Mouse (Mus musculus) liver, embryonic 14.5 days (tissue): ENCODE data around the gene Mrc1. TPM values are rescaled to one million over a fixed set of nuclear protein-coding genes. Genes with fewer than 3 reads are reported as not detected.
"Not testable (repeated sequence)": the region's sequence is repeated elsewhere in the genome, so short reads cannot be mapped to it uniquely, and the experiment has no call there.

ENCODE experiments used
- ATAC-seq: fragments of 200-750 bp; cut with Nextera tagmentation; 2 replicates; pipeline ENCODE4 v1.8.0; 2017; ENCODE audit warnings: moderate number of reproducible peaks, mild to moderate bottlenecking, moderate library complexity; ENCODE audit not compliant: insufficient read depth
- DNase-seq, 3 experiments: peaks; one replicate each; pipeline ENCODE4 v3.0.0-alpha.2; 2012 to 2013; ENCODE audit warnings: low read depth in 3 of 3, low spot score in 3 of 3
- H3K27ac ChIP-seq: fragments of 300-500 bp; sonication (generic); 2 replicates; pipeline ENCODE4 v1.5.1; 2014; ENCODE audit warnings: moderate library complexity, mild to moderate bottlenecking, control low read depth, inconsistent platforms
- H3K27me3 ChIP-seq: fragments of 300-500 bp; sonication (generic); 2 replicates; pipeline ENCODE4 v1.6.1; 2014; ENCODE audit warnings: mild to moderate bottlenecking, low read length, moderate library complexity; ENCODE audit not compliant: control insufficient read depth, insufficient read depth
- H3K36me3 ChIP-seq: fragments of 300-500 bp; sonication (generic); replicated peaks from 2 replicates; pipeline ENCODE4 v1.6.1; 2014; ENCODE audit warnings: low read depth; ENCODE audit not compliant: control insufficient read depth, insufficient read depth
- H3K4me1 ChIP-seq, 2 experiments: fragments of 200-500 bp in 1 of 2; fragments of 300-500 bp in 1 of 2; sonication (generic) in 1 of 2; replicated peaks; 2 replicates each; pipeline ENCODE4 v1.6.1; 2012 to 2014; ENCODE audit warnings: antibody characterized with exemption in 1 of 2, inconsistent platforms in 1 of 2, low read length in 1 of 2; ENCODE audit not compliant: control insufficient read depth in 2 of 2, insufficient read depth in 2 of 2
- H3K4me2 ChIP-seq: fragments of 300-500 bp; sonication (generic); 2 replicates; pipeline ENCODE4 v1.6.1; 2014; ENCODE audit warnings: low read depth, mild to moderate bottlenecking, control low read depth, moderate library complexity
- H3K4me3 ChIP-seq, 2 experiments: fragments of 200-500 bp in 1 of 2; fragments of 300-500 bp in 1 of 2; sonication (generic) in 1 of 2; 2 replicates each; pipeline ENCODE4 v1.5.1; 2012 to 2014; ENCODE audit warnings: low read depth in 2 of 2, low read length in 2 of 2, mild to moderate bottlenecking in 2 of 2, control low read depth in 1 of 2, inconsistent platforms in 1 of 2, moderate library complexity in 1 of 2; ENCODE audit not compliant: insufficient read depth in 1 of 2
- H3K9ac ChIP-seq: fragments of 300-500 bp; sonication (generic); replicated peaks from 2 replicates; pipeline ENCODE4 v1.6.1; 2014; ENCODE audit warnings: mild to moderate bottlenecking, control low read depth, moderate library complexity
- H3K9me3 ChIP-seq: fragments of 300-500 bp; sonication (generic); 2 replicates; pipeline ENCODE4 v1.6.1; 2016; ENCODE audit warnings: low read length, mixed read lengths; ENCODE audit not compliant: control insufficient read depth
- CTCF ChIP-seq: IDR thresholded peaks from 2 replicates; pipeline ENCODE4 v1.5.1; 2016; ENCODE audit warnings: antibody characterized with exemption, low read depth, control low read depth
- EP300 ChIP-seq: IDR thresholded peaks from 2 replicates; pipeline ENCODE4 v1.6.1; 2016; ENCODE audit warnings: antibody characterized with exemption, low read depth
- WGBS: fragments of 180-500 bp; shearing (Covaris S2); extraction: QIAGEN DNeasy Blood & Tissue Kit; methylation state at CpG from one replicate; pipeline ENCODE4 v1.1.7; 2014; ENCODE audit not compliant: insufficient replicate concordance; 5-methylcytosine and 5-hydroxymethylcytosine counted together
- polyA plus RNA-seq, 2 experiments: library from polyadenylated mRNA; depleted of rRNA in 1 of 2; stranded (reverse) in 1 of 2; unstranded in 1 of 2; fragments of >200 nt; fragmentation: Nextera tagmentation in 1 of 2; extraction: Ambion mirVana in 1 of 2; gene quantifications; 2 replicates each; pipeline versions ENCODE4 v1.2.1 to v1.2.3; 2012 to 2014

Mrc1 gene
- polyA plus RNA-seq, 2 experiments, result 5.6 to 8.1 TPM

DNA sequence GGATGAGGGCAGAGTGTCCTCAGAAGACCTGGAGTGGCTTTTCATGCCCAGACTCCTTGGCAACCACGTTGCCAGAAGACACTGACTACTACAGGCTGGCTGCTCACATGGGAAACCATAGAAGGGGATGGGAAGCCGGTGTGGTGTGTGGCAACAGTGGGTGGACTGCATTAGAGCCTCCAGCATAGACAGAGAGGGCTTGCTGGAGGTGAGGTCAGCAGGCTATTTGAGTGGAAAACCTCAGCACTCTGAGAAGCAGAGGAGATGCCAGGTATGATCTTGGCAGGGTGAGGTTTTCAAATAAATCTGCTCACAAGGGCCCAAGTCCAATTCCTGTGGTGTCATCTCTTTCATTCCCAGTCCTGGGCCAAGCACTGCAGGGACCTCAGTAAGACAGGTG is 29.6 kb upstream of the Mrc1 start:
- no peak overlapping the region for H3K9ac ChIP-seq
- H3K4me3 ChIP-seq, result no peak overlapping the region
- H3K36me3 ChIP-seq, result no peaks in the 10 kb centered on the region
- DNase-seq (no peak), ATAC-seq (no peak)
- no peak overlapping the region for H3K27ac ChIP-seq
- no peaks in the 10 kb centered on the region for H3K9me3 ChIP-seq
- H3K27me3 ChIP-seq, result no peaks in the 10 kb centered on the region
- TF ChIP-seq CTCF, result no peak
- TF ChIP-seq EP300, result no peak
- no peak overlapping the region for H3K4me2 ChIP-seq
- 29% methylated on average over 2 of the region's 2 CpGs for WGBS
- H3K4me1 ChIP-seq, result no peaks in the 10 kb centered on the region

DNA sequence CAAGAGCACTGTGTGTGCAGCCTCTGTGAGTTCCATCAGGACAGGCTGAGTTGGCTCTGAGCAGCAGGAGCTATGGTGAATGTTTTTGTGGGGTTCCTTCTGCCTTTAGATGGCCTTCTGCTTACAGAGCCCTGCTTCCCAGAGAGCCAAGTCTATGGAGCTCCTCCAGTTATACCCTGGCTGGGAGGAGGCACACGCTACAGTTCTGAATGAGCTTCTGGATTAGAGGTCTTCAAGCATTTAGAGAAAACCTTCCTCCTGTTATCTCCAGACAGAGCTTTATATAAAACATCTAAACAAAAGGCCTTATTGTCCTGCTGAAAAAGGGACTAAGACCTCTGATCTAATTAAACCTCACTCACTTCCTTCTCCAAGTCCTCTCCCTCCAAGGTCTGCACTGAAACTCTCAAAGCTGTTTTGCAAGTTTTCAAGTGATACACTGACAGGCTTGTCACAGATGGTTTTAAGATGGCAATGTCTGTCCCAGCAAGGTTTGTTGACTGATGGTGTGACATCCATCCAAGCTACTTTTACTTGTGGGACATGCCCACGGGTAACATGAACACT is 28.2 kb upstream of the Mrc1 start:
- H3K9ac ChIP-seq, H3K27me3 ChIP-seq, H3K4me3 ChIP-seq, H3K9me3 ChIP-seq, DNase-seq, H3K27ac ChIP-seq, H3K36me3 ChIP-seq, H3K4me1 ChIP-seq, H3K4me2 ChIP-seq, ATAC-seq: not testable (repeated sequence)
- WGBS, result no CpG with 5 or more reads among the region's 2 CpGs

DNA sequence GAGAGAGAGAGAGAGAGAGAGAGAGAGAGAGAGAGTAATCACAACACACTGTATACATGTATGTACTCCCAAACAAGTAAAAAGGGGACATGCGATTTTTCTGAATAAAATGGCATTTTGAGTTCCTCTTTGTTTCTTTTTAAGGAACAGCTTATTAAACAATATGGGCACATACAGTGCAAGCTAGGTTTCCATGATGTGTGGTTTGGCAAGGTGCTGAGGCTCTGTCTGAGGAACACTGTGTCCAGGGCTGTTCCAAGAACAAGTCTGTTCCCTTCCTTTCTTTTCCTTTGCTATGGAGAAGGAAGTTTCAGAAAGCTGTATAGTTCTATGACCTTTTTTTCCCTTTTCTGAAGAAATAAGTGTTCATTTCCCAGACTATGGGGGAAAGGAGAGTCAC is 24.9 kb upstream of the Mrc1 start:
- WGBS, result 65% methylated on average over 1 of the region's 1 CpGs
- H3K9ac ChIP-seq, result no peak overlapping the region
- no peak overlapping the region for H3K4me3 ChIP-seq

DNA sequence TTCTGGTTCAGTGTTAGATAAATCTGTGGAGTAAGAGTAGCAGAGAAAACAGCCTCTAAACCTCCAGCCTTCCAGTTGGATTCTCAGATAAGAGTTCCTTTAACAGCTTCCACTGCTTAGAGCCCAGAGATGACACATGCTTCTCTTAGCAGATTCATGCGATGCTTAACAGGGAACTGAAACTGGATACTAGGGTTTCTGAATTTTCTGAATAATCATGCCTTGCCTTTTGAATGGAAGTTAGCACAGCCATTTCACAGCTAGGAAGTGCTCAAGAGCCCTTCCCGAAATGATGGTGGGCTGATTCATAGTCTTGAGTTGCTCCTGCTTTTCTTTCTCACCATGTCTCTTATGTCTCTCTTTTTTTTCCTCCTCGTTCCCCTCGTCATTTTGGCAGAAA is 22.4 kb upstream of the Mrc1 start:
- ATAC-seq, result no peak
- no peak overlapping the region for H3K4me2 ChIP-seq

More for the DNA sequence above, 24.9 kb upstream of the Mrc1 start:
- Histone ChIP-seq H3K4me1 (no peaks in the 10 kb centered on the region), H3K4me2 (no peak overlapping the region), H3K27ac (no peak overlapping the region), H3K27me3 (no peaks in the 10 kb centered on the region), H3K36me3 (no peaks in the 10 kb centered on the region), H3K9me3 (no peaks in the 10 kb centered on the region)
- ATAC-seq, result no peak
- no peak for TF ChIP-seq EP300
- TF ChIP-seq CTCF, result no peak
- DNase-seq, result no peak

DNA sequence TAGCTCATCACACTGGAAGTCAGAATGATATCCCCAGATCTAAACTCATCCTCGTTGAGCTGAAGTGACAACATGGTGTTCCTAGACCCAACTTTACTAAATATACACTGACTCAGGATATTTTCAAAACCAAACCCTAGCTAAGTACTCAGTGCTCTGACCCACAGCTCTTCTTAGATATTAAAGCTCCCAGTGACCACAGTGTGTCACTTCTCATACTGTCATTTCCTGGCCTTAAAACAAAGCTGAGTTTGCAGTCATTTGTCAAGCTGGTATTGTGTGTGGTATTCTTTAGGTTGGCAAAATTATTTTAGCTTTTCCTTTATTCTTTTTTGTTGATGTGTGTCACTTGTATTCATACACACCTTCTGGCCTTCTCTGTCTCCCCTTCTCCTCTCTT is 18.5 kb upstream of the Mrc1 start:
- no peak for ATAC-seq
- TF ChIP-seq CTCF (no peak), EP300 (no peak)

More for the DNA sequence above, 22.4 kb upstream of the Mrc1 start:
- Histone ChIP-seq H3K27me3 (no peaks in the 10 kb centered on the region), H3K4me3 (no peak overlapping the region), H3K27ac (no peak overlapping the region), H3K9me3 (no peaks in the 10 kb centered on the region), H3K36me3 (no peaks in the 10 kb centered on the region), H3K9ac (no peak overlapping the region), H3K4me1 (no peaks in the 10 kb centered on the region)
- no peak for TF ChIP-seq CTCF
- TF ChIP-seq EP300, result no peak
- no peak for DNase-seq
- WGBS, result 45% methylated on average over 4 of the region's 4 CpGs

More for the DNA sequence above, 18.5 kb upstream of the Mrc1 start:
- H3K27ac ChIP-seq, result no peak overlapping the region
- H3K9ac ChIP-seq, result no peak overlapping the region
- H3K4me2 ChIP-seq, result no peak overlapping the region
- H3K4me1 ChIP-seq, result no peaks in the 10 kb centered on the region
- WGBS, result 43% methylated on average over 1 of the region's 1 CpGs
- H3K27me3 ChIP-seq, result no peaks in the 10 kb centered on the region
- H3K4me3 ChIP-seq, result no peak overlapping the region
- H3K9me3 ChIP-seq, result no peaks in the 10 kb centered on the region
- DNase-seq, result no peak
- no peaks in the 10 kb centered on the region for H3K36me3 ChIP-seq
